Mouse (Mus musculus): ENCODE data around the gene Cct8l1. TPM values are rescaled to one million over a fixed set of nuclear protein-coding genes. Genes with fewer than 3 reads are reported as not detected.

Cct8l1 gene
- 0.08 TPM in 2 replicates for polyA plus RNA-seq (2012; rRNA removed)

- 98% methylated on average over 5 of the region's 5 CpGs for WGBS
- H3K36me3 ChIP-seq (ENCODE audit: control insufficient read depth, insufficient read depth, low read length), result no peaks in the 10 kb centered on the region
- no peak within 1 kb of the TSS for H3K27ac ChIP-seq (ENCODE audit: control insufficient read depth, insufficient read depth, low read length)
- H3K27me3 ChIP-seq (ENCODE audit: control insufficient read depth, insufficient read depth, low read length), result no peaks in the 10 kb centered on the region
- DNase-seq, result no peak
- no peak within 1 kb of the TSS for H3K4me3 ChIP-seq (ENCODE audit: control insufficient read depth, insufficient read depth, low read length)
- TF ChIP-seq CTCF (IDR thresholded peaks at IDR 0.05; ENCODE audit: borderline replicate concordance, control insufficient read depth, extremely low read depth, insufficient read depth, low read length, poor library complexity) (no peak), POLR2A (IDR thresholded peaks at IDR 0.05; ENCODE audit: control insufficient read depth, extremely low read depth, insufficient read depth, low read length, poor library complexity) (no peak)
- no peaks in the 10 kb centered on the region for H3K4me1 ChIP-seq (replicated peaks; ENCODE audit: control insufficient read depth, insufficient read depth, low read length)
Measured at GRCm38 (mm10) chr5:25515767-25516166, at the start of gene Cct8l1. TSS of gene Cct8l1 (plus strand) at chr5:25516067.

- TF ChIP-seq POLR2A (IDR thresholded peaks at IDR 0.05; ENCODE audit: control insufficient read depth, extremely low read depth, insufficient read depth, low read length, poor library complexity) (no peak), CTCF (IDR thresholded peaks at IDR 0.05; ENCODE audit: borderline replicate concordance, control insufficient read depth, extremely low read depth, insufficient read depth, low read length, poor library complexity) (no peak)
- 38% methylated on average over 6 of the region's 6 CpGs for whole genome bisulfite sequencing
- H3K4me3 ChIP-seq (ENCODE audit: control insufficient read depth, insufficient read depth, low read length), result no peak overlapping the region
- no peak overlapping the region for H3K27ac ChIP-seq (ENCODE audit: control insufficient read depth, insufficient read depth, low read length)
- H3K4me1 ChIP-seq (replicated peaks; ENCODE audit: control insufficient read depth, insufficient read depth, low read length), result no peaks in the 10 kb centered on the region
- no peaks in the 10 kb centered on the region for H3K27me3 ChIP-seq (ENCODE audit: control insufficient read depth, insufficient read depth, low read length)
- DNase-seq, result no peak
- no peaks in the 10 kb centered on the region for H3K36me3 ChIP-seq (ENCODE audit: control insufficient read depth, insufficient read depth, low read length)
Measured at GRCm38 (mm10) chr5:25472070-25472469, 43.8 kb upstream of the Cct8l1 start.

- 86% methylated on average over 2 of the region's 2 CpGs for whole genome bisulfite sequencing
- no peak overlapping the region for H3K4me3 ChIP-seq (ENCODE audit: control insufficient read depth, insufficient read depth, low read length)
- no peaks in the 10 kb centered on the region for H3K36me3 ChIP-seq (ENCODE audit: control insufficient read depth, insufficient read depth, low read length)
- no peak for DNase-seq
- H3K4me1 ChIP-seq (replicated peaks; ENCODE audit: control insufficient read depth, insufficient read depth, low read length), result no peaks in the 10 kb centered on the region
- no peak for TF ChIP-seq CTCF (IDR thresholded peaks at IDR 0.05; ENCODE audit: borderline replicate concordance, control insufficient read depth, extremely low read depth, insufficient read depth, low read length, poor library complexity)
- TF ChIP-seq POLR2A (IDR thresholded peaks at IDR 0.05; ENCODE audit: control insufficient read depth, extremely low read depth, insufficient read depth, low read length, poor library complexity), result no peak
- no peak overlapping the region for H3K27ac ChIP-seq (ENCODE audit: control insufficient read depth, insufficient read depth, low read length)
- H3K27me3 ChIP-seq (ENCODE audit: control insufficient read depth, insufficient read depth, low read length), result no peaks in the 10 kb centered on the region
Measured at GRCm38 (mm10) chr5:25475789-25476188, 40.1 kb upstream of the Cct8l1 start.

GRCm38 (mm10) chr5:25478863-25479262 is 37.0 kb upstream of the Cct8l1 start:
- no peak overlapping the region for H3K4me3 ChIP-seq (ENCODE audit: control insufficient read depth, insufficient read depth, low read length)
- no peak overlapping the region for H3K27ac ChIP-seq (ENCODE audit: control insufficient read depth, insufficient read depth, low read length)
- no peak for TF ChIP-seq POLR2A (IDR thresholded peaks at IDR 0.05; ENCODE audit: control insufficient read depth, extremely low read depth, insufficient read depth, low read length, poor library complexity)
- TF ChIP-seq CTCF (IDR thresholded peaks at IDR 0.05; ENCODE audit: borderline replicate concordance, control insufficient read depth, extremely low read depth, insufficient read depth, low read length, poor library complexity), result no peak
- H3K36me3 ChIP-seq (ENCODE audit: control insufficient read depth, insufficient read depth, low read length), result no peaks in the 10 kb centered on the region
- no peaks in the 10 kb centered on the region for H3K27me3 ChIP-seq (ENCODE audit: control insufficient read depth, insufficient read depth, low read length)
- no peak for DNase-seq
- H3K4me1 ChIP-seq (replicated peaks; ENCODE audit: control insufficient read depth, insufficient read depth, low read length), result no peaks in the 10 kb centered on the region

GRCm38 (mm10) chr5:25496652-25497051 is 19.2 kb upstream of the Cct8l1 start:
- Histone ChIP-seq H3K4me3 (ENCODE audit: control insufficient read depth, insufficient read depth, low read length) (no peak overlapping the region), H3K36me3 (ENCODE audit: control insufficient read depth, insufficient read depth, low read length) (no peaks in the 10 kb centered on the region), H3K27ac (ENCODE audit: control insufficient read depth, insufficient read depth, low read length) (no peak overlapping the region), H3K27me3 (ENCODE audit: control insufficient read depth, insufficient read depth, low read length) (no peaks in the 10 kb centered on the region), H3K4me1 (replicated peaks; ENCODE audit: control insufficient read depth, insufficient read depth, low read length) (0 out of 2 replicates have a peak, but pooled peaks cover 5% of the 10 kb centered on the region)
- DNase-seq, result no peak
- TF ChIP-seq CTCF (IDR thresholded peaks at IDR 0.05; ENCODE audit: borderline replicate concordance, control insufficient read depth, extremely low read depth, insufficient read depth, low read length, poor library complexity) (no peak), POLR2A (IDR thresholded peaks at IDR 0.05; ENCODE audit: control insufficient read depth, extremely low read depth, insufficient read depth, low read length, poor library complexity) (no peak)
- 61% methylated on average over 2 of the region's 2 CpGs for WGBS

GRCm38 (mm10) chr5:25497369-25497719 is 18.5 kb upstream of the Cct8l1 start:
- peak overlapping the region; percentile 11; the same call in 1 of the 2 replicates for H3K27ac ChIP-seq (ENCODE audit: control insufficient read depth, insufficient read depth, low read length)
- H3K27me3 ChIP-seq (ENCODE audit: control insufficient read depth, insufficient read depth, low read length), result no peaks in the 10 kb centered on the region
- WGBS, result 4% methylated on average over 10 of the region's 10 CpGs
- peak overlapping the region; percentile 94 for H3K4me3 ChIP-seq (ENCODE audit: control insufficient read depth, insufficient read depth, low read length)
- TF ChIP-seq POLR2A (IDR thresholded peaks at IDR 0.05; ENCODE audit: control insufficient read depth, extremely low read depth, insufficient read depth, low read length, poor library complexity), result no peak
- no peak for TF ChIP-seq CTCF (IDR thresholded peaks at IDR 0.05; ENCODE audit: borderline replicate concordance, control insufficient read depth, extremely low read depth, insufficient read depth, low read length, poor library complexity)
- 0 out of 2 replicates have a peak, but pooled peaks cover 5% of the 10 kb centered on the region for H3K4me1 ChIP-seq (replicated peaks; ENCODE audit: control insufficient read depth, insufficient read depth, low read length)
- no peaks in the 10 kb centered on the region for H3K36me3 ChIP-seq (ENCODE audit: control insufficient read depth, insufficient read depth, low read length)
- peak; percentile 20 for DNase-seq
